Mouse (Mus musculus): ENCODE data around the gene Cyp3a13. TPM values are rescaled to one million over a fixed set of nuclear protein-coding genes. Genes with fewer than 3 reads are reported as not detected.
"Not testable (repeated sequence)": the region's sequence is repeated elsewhere in the genome, so short reads cannot be mapped to it uniquely, and the experiment has no call there.

The Cyp3a13 gene
- not detected for total RNA-seq (2021)

- intact Hi-C loops (cut with DNase I), result no loop called here
- DNase-seq, result no peak
These were observed at the start of gene Cyp3a13 for GRCm38 (mm10) chr5:137921532-137921931. TSS of gene Cyp3a13 (minus strand) at chr5:137921619.

DNA sequence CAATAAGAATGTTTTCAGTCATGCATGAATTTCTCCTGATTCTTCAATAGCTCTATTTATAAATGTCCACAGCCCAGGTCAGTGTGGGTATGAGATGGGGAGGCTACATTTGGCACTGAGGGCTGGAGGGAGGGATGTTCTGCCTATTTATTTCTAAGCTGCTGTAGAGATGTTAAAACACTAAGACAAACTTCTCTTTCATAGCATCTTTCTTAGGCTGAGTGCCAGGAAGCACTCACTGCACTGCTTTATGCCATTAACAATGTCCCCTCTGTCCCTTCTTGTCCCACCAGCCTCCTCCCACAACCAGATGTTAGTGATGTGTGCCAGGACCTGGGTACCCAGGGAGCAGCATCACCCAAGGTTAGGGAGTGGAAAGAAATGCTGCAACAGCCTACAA, 45.1 kb upstream of the Cyp3a13 start:
- intact Hi-C loops (cut with DNase I), result no loop called here
- DNase-seq, result peak; percentile 7

DNA sequence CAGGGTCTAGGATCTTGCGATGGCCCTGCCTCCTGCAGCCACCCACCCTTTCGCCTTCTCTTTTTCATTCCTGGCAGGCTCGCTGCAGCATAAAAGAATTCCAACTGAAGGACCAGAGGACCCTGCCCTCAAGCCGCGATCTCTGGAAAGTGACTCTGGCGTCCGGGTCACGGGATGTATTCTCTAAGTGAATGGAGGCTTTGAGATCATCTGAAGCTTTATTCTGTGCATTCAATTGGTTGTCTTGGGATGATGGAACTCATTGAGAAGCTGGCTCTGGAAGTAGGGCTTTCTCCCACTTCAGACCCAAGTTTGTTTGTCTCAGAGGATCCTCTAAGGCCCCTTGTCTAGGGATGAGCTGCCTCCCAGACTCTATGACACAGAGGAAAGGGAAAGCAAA, 41.5 kb upstream of the Cyp3a13 start, which contains the start of gene Gjc3:
TSS of gene Gjc3 (minus strand) at position 154 of the 400 bp plus-strand sequence.
- intact Hi-C loops (cut with DNase I), result no loop called here
- peak; percentile 2 for DNase-seq

- intact Hi-C loops (cut with DNase I), result no loop called here
- no peak for DNase-seq
These were observed 35.0 kb upstream of the Cyp3a13 start for GRCm38 (mm10) chr5:137956404-137956803.

DNA sequence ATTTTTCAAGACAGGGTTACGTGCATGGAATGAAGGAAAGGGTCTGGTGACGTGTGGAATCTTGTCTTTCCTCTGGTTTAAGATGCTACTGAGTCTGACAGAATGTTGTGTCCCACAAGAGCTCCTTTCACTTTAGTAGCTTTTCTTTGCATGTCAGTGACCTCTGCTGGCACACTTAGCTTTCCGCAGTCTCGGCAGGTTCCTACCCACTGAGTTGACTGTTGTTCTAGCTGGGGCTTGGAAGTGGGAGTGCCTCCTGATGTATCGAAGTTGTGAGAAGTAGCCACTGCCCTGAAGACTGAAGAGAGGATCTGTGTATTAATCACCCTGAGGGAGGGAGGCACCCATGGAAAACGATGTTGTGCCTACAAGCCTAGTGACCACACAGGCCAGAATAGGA, 29.8 kb upstream of the Cyp3a13 start:
- DNase-seq, result peak; percentile 8
- intact Hi-C loops (cut with DNase I), result no loop called here

DNA sequence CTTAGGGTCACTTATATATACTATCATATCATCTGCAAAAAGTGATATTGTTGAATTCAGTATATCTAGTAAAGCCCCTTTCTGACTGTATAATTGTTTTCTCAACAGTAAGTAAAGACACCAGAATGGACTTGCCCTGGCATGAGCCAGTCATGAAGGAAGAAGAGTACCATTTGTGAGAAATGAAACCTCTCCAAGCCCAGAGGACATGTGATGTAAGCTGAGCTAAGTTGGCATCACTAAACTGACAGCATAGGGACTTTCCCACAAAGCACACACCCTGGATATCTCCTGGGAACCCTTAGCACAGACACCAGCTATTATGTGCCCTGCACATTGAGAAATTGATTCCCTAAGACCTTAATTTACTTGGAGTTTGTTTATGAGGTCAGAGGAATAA, 25.9 kb upstream of the Cyp3a13 start:
- DNase-seq, result no peak
- intact Hi-C loops (cut with DNase I), result no loop called here

DNA sequence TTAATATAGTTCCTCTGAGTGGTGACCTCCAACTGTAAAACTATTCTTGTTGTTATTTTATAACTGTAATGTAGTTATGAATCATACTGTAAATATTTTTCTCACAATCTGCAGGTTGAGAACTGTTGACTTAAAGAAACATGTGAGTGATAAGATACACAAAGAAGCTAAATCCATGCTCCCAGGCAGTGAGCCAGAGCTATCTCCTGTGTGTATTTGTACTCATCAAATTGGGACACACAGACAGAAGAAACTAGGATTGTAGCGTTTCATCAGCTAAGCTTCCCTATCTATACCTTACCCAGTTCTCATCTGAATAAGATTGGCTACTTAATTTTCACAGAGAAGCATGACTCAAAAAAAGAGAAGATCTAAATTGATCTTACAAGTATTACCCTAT, 21.7 kb upstream of the Cyp3a13 start:
- intact Hi-C loops (cut with DNase I), result no loop called here
- DNase-seq, result no peak

DNA sequence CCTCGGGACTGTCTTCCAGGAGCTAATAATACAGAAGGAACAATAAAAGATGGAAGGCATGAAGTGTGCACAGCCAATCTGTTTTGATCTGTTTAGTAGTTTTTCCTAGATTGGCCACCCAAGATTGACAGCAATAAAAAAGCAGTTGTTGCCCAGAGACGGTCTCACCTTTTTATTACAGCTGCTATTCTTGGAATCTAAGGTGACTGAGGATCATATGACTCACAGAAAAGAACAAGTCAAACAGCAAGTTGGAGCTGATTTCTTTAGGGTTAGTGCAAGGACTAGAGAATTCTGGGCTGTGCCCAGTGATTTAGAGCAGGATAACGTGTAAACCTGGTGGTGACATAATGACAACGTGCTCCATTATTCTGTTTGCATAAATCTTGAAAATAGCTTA, 19.5 kb upstream of the Cyp3a13 start:
- intact Hi-C loops (cut with DNase I), result no loop called here
- no peak for DNase-seq

DNA sequence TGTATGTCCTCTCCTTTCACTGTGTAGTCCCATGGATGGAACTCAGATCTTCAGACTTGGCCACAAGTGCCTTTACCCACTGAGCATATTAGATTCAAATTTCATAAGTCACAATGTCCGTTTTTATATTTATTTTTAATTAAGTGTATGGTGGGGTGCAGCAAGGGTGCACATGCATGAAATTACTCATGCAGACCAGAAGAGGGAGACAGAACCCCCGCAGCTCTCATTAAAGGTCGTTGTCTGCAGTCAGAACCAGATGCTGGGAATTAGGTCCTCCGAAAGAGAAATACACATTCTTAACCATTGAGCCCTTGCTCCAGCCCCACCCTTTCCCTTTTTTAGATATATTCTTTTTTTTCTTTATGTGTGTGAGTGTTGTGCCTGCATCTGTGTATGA, 15.8 kb upstream of the Cyp3a13 start:
- intact Hi-C loops (cut with DNase I), result no loop called here
- no peak for DNase-seq

DNA sequence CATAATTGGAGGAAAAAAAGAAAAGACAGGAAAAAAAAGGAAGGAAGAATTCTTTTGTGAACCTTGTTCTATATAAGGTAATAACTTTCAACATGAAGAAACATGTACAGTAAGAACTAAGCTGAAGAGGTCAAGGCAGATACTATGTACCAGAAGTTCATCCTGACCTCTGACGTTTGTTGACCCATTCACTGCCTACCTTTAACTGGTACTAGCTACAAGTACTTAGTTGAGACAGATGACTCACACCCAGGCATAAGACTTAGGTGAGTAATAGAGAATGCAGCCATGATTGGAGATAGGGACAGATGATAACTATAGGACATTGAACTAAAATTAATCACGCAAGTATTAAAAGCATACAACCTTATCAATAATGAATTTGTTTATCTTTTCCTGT, 15.1 kb upstream of the Cyp3a13 start:
- intact Hi-C loops (cut with DNase I), result no loop called here
- DNase-seq, result no peak

- DNase-seq; intact Hi-C loops (cut with DNase I): not testable (repeated sequence)
These were observed 12.5 kb upstream of the Cyp3a13 start for GRCm38 (mm10) chr5:137933934-137934333.

DNA sequence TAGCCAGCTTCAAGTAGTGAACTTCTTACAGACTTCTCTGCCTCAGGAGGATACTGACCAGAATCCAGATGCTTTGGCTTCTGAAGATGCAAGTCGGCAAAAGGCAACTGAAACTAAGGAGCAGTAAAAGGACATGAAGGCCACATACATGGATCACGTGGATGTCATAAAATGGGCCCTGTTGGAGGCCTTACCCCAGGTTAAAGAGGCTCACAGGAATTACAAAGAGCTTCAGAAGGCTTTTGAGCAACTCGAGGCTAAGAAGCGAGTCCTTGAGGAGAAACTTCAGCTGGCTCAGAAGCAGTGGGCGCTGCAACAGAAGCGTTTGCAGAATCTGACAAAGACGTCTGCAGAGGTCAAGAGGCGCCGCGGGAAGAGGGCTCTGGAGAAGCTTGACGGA, 7.0 kb upstream of the Cyp3a13 start:
- no peak for DNase-seq
- intact Hi-C loops (cut with DNase I), result no loop called here

GRCm38 (mm10) chr5:137922171-137922570, 752 bp upstream of the Cyp3a13 start:
- no peak for DNase-seq
- intact Hi-C loops (cut with DNase I), result no loop called here

DNA sequence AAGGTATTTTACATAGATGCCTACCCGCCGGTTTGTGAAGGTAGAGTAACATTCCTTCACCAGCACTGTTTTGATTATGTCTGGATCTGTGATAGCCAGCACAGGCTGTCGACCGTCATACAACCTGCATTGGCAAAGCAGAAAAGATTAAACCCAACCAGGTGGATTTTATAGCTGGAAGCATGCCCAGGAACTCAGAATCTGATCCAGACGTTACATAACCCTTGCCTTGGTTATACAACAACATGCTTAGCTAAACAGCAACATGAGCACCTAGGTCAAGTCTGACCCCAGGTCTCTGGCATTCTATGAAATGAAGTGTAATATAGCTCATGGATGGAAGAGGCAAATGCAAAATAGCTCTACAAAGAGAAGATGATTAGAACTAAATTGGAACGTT, 5.9 kb downstream of the Cyp3a13 start:
- no peak for DNase-seq
- intact Hi-C loops (cut with DNase I), result no loop called here

DNA sequence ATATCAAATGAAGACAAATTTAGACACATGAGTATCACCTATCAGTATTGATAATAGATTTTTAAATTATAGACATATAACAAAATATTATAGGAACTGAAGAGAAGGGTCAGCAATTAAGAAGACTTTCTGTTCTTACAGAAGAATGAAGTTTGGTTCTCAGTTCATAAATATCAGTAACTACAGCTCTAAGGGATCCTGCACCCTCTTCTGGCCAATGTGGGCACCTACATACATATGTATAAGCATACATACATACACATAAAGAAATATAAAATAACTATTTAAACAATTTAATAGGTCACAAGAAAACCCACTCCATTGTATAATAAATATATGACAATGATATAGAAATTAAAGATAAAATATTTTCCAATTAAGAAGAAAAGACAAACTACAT, 6.9 kb downstream of the Cyp3a13 start:
- intact Hi-C loops (cut with DNase I), result no loop called here
- DNase-seq, result no peak

GRCm38 (mm10) chr5:137909564-137910262, 11.7 kb downstream of the Cyp3a13 start:
- no peak for DNase-seq
- intact Hi-C loops (cut with DNase I), result no loop called here

- DNase-seq, result no peak
- intact Hi-C loops (cut with DNase I), result no loop called here
These were observed 23.6 kb downstream of the Cyp3a13 start for GRCm38 (mm10) chr5:137897812-137898211.

GRCm38 (mm10) chr5:137892954-137893353, 28.5 kb downstream of the Cyp3a13 start:
- intact Hi-C loops (cut with DNase I), result no loop called here
- no peak for DNase-seq

DNA sequence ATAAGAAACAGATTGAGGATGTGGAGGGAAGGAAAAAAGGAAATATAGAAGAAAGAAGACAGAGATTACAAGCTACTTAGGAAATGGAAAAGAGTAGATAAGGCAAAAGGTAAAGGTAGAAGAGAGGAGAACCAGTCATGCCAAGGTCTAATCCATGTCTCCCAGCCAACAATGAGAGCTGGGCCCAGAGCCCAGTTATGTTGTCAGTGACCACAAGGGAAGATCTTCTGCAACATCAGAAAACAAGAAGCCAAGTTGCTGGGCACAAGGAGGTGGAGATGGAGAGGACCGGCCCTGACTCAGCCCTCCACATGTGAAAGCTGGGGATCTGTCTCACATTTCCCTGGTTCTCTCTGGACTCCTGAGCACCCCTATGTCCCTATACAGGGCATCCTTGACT, 33.8 kb downstream of the Cyp3a13 start:
- intact Hi-C loops (cut with DNase I), result loop anchor here (5.0 kb wide), 1 partner anchor 95 kb away; no protein-coding TSS in a partner anchor
- no peak for DNase-seq

GRCm38 (mm10) chr5:137885894-137886293, 35.5 kb downstream of the Cyp3a13 start:
- peak; percentile 51 for DNase-seq

GRCm38 (mm10) chr5:137883345-137883744, 38.1 kb downstream of the Cyp3a13 start:
- intact Hi-C loops (cut with DNase I), result no loop called here
- DNase-seq, result no peak

More at GRCm38 (mm10) chr5:137885894-137886293, 35.5 kb downstream of the Cyp3a13 start:
- intact Hi-C loops (cut with DNase I), result loop anchor here (5.0 kb wide), 1 partner anchor 94 kb away; no protein-coding TSS in a partner anchor

- no peak for DNase-seq
- intact Hi-C loops (cut with DNase I), result no loop called here
These were observed 38.5 kb downstream of the Cyp3a13 start for GRCm38 (mm10) chr5:137882922-137883321.

DNA sequence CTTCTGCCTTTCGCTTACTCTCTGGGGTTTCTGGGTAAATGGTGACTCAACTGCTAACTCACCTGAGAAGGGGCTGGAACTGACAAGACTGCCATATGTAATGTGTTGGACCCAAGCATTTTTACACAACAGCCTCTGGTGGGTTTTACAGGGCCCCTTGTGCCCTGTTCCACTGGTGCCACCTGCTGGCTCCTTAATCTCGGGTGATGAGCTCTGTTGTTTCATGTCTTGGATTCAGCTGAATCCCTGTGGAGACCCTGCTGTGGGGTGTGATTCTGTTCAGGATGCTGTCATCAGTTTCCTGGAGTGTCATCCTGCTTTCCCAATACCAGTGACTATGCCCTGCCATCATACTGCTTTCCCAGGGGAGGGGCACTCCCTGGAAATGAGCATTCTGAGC, 43.6 kb downstream of the Cyp3a13 start:
- intact Hi-C loops (cut with DNase I), result no loop called here

More for the DNA sequence above, 43.6 kb downstream of the Cyp3a13 start:
- peak; percentile 19 for DNase-seq

All from left cerebral cortex, postnatal 4 days (tissue).